Mouse (Mus musculus): Measurements from ENCODE around the gene Pepd.
"Not testable (repeated sequence)": the region's sequence is repeated elsewhere in the genome, so short reads cannot be mapped to it uniquely, and the experiment has no call there.

The Pepd gene

GRCm38 (mm10) chr7:34932631-34933030, 20.5 kb downstream of the Pepd start:
- DNase-seq (ENCODE audit: low spot score) = no peak

GRCm38 (mm10) chr7:34933142-34933541, 21.0 kb downstream of the Pepd start:
- no peak for DNase-seq (ENCODE audit: low spot score)

- no peak for DNase-seq (ENCODE audit: low spot score)
These were observed 24.2 kb downstream of the Pepd start for GRCm38 (mm10) chr7:34936347-34936746.

GRCm38 (mm10) chr7:34938636-34939261, 26.6 kb downstream of the Pepd start:
- DNase-seq (ENCODE audit: low spot score) = no peak

GRCm38 (mm10) chr7:34939262-34939951, 27.2 kb downstream of the Pepd start:
- DNase-seq (ENCODE audit: low spot score) = no peak

GRCm38 (mm10) chr7:34939952-34940312, 27.8 kb downstream of the Pepd start:
- DNase-seq (ENCODE audit: low spot score) = no peak

GRCm38 (mm10) chr7:34943581-34944123, 31.5 kb downstream of the Pepd start:
- DNase-seq (ENCODE audit: low spot score) = no peak

- DNase-seq (ENCODE audit: low spot score) = no peak
These were observed 34.2 kb downstream of the Pepd start for GRCm38 (mm10) chr7:34946269-34946925.

GRCm38 (mm10) chr7:34954548-34954947, 42.4 kb downstream of the Pepd start:
- DNase-seq (ENCODE audit: low spot score) = no peak

- DNase-seq (ENCODE audit: low spot score) = no peak
These were observed 43.1 kb downstream of the Pepd start for GRCm38 (mm10) chr7:34955295-34955694.

- no peak for DNase-seq (ENCODE audit: low spot score)
These were observed 45.0 kb downstream of the Pepd start for GRCm38 (mm10) chr7:34957138-34957537.

GRCm38 (mm10) chr7:34963889-34964645, 51.9 kb downstream of the Pepd start:
- DNase-seq (ENCODE audit: low spot score) = no peak

GRCm38 (mm10) chr7:34967362-34967761, 55.2 kb downstream of the Pepd start:
- no peak for DNase-seq (ENCODE audit: low spot score)

GRCm38 (mm10) chr7:34968749-34969433, 56.7 kb downstream of the Pepd start:
- DNase-seq (ENCODE audit: low spot score) = no peak

GRCm38 (mm10) chr7:34971826-34972225, 59.6 kb downstream of the Pepd start:
- no peak for DNase-seq (ENCODE audit: low spot score)

GRCm38 (mm10) chr7:34972990-34973440, 60.8 kb downstream of the Pepd start:
- no peak for DNase-seq (ENCODE audit: low spot score)

GRCm38 (mm10) chr7:34973877-34974276, 61.7 kb downstream of the Pepd start:
- DNase-seq (ENCODE audit: low spot score) = no peak

- DNase-seq (ENCODE audit: low spot score) = no peak
These were observed 63.7 kb downstream of the Pepd start for GRCm38 (mm10) chr7:34975913-34976312.

- DNase-seq (ENCODE audit: low spot score) = no peak
These were observed 65.2 kb downstream of the Pepd start for GRCm38 (mm10) chr7:34977403-34977802.

GRCm38 (mm10) chr7:34981803-34982202, 69.6 kb downstream of the Pepd start:
- DNase-seq (ENCODE audit: low spot score) = no peak

- not testable (repeated sequence) for DNase-seq (ENCODE audit: low spot score)
These were observed 70.2 kb downstream of the Pepd start for GRCm38 (mm10) chr7:34982372-34982771.

Data from urinary bladder, postnatal 25 days (tissue).